Mouse (Mus musculus) hindbrain, embryonic 13.5 days (tissue): ENCODE data around the gene Nip7. TPM values are rescaled to one million over a fixed set of nuclear protein-coding genes. Genes with fewer than 3 reads are reported as not detected.
"Not testable (repeated sequence)": the region's sequence is repeated elsewhere in the genome, so short reads cannot be mapped to it uniquely, and the experiment has no call there.

Experiments
- ATAC-seq: fragments of 200-750 bp; cut with Nextera tagmentation; 2 replicates; pipeline ENCODE4 v1.8.0; 2017; ENCODE audit warnings: moderate TSS enrichment; ENCODE audit not compliant: low FRiP score
- H3K27ac ChIP-seq: fragments of 300-500 bp; sonication (generic); 2 replicates; pipeline ENCODE4 v1.5.1; 2015; ENCODE audit warnings: inconsistent platforms, mild to moderate bottlenecking, moderate library complexity
- H3K27me3 ChIP-seq: fragments of 300-500 bp; sonication (generic); 2 replicates; pipeline ENCODE4 v1.6.1; 2015; ENCODE audit warnings: mild to moderate bottlenecking, inconsistent platforms
- H3K36me3 ChIP-seq: fragments of 300-500 bp; sonication (generic); 2 replicates; pipeline ENCODE4 v1.6.1; 2015; ENCODE audit warnings: mild to moderate bottlenecking, inconsistent platforms
- H3K4me1 ChIP-seq: fragments of 300-500 bp; sonication (generic); replicated peaks from 2 replicates; pipeline ENCODE4 v1.6.1; 2015; ENCODE audit warnings: inconsistent platforms
- H3K4me2 ChIP-seq: fragments of 300-500 bp; sonication (generic); 2 replicates; pipeline ENCODE4 v1.6.1; 2015; ENCODE audit warnings: inconsistent platforms, mild to moderate bottlenecking, moderate library complexity
- H3K4me3 ChIP-seq: fragments of 300-500 bp; sonication (generic); 2 replicates; pipeline ENCODE4 v1.5.1; 2015; ENCODE audit warnings: mild to moderate bottlenecking, inconsistent platforms
- H3K9ac ChIP-seq: fragments of 300-500 bp; sonication (generic); 2 replicates; pipeline ENCODE4 v1.6.1; 2015; ENCODE audit warnings: mild to moderate bottlenecking, inconsistent platforms
- H3K9me3 ChIP-seq: fragments of 300-500 bp; sonication (generic); 2 replicates; pipeline ENCODE4 v1.6.1; 2016; ENCODE audit warnings: inconsistent platforms
- whole genome bisulfite sequencing: fragments of 180-500 bp; shearing (Covaris S2); methylation state at CpG from one replicate; pipeline ENCODE4 v1.1.7; 2015; 5-methylcytosine and 5-hydroxymethylcytosine counted together
- polyA plus RNA-seq: library from polyadenylated mRNA; unstranded; fragments of >200 nt; fragmentation: Nextera tagmentation; extraction: Ambion mirVana; gene quantifications from 2 replicates; pipeline ENCODE4 v1.2.1, GENCODE M21; 2015

The Nip7 gene
- polyA plus RNA-seq, 1 experiment from 2014 or later, result 73.7 TPM

DNA sequence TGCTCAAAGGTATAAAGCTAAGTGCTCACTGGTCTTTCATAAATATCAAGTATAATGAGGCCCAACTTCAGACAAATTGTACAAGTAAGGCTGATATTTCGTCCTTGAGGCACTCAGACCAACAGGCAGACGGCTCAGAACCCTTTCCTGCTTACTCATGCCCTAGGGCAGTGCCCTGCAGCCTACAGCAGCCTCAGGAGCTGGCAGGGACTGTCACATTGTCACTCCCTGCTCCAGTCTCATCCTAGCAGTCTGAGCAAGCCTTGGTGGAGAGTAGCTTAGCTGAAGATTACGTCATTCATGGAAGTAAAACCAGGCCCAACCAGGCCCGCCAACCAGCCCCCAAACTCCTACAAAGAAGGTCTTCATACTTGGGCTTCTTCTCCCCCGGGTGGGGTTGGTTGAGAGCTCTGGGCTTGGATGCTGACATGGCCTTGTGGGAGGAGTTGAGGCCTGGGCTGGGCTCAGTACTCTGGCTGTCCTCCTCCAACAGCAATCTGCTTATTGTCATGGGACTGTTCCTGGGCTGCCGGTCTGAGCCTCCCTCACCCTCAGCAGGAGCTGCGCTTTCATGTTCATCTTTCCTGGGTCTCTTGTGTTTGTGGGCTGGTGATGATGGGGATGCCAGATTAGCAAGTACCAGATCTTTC, 19.7 kb downstream of the Nip7 start:
- 95% methylated on average over 7 of the region's 7 CpGs for WGBS
- no peak for ATAC-seq
- H3K9me3 ChIP-seq, result no peaks in the 10 kb centered on the region
- peaks cover 89% of the 10 kb centered on the region for H3K36me3 ChIP-seq
- no peak overlapping the region for H3K4me3 ChIP-seq
- H3K9ac ChIP-seq, result no peak overlapping the region
- H3K27me3 ChIP-seq, result no peaks in the 10 kb centered on the region
- H3K4me1 ChIP-seq, result no peaks in the 10 kb centered on the region
- H3K27ac ChIP-seq, result no peak overlapping the region
- no peak overlapping the region for H3K4me2 ChIP-seq

DNA sequence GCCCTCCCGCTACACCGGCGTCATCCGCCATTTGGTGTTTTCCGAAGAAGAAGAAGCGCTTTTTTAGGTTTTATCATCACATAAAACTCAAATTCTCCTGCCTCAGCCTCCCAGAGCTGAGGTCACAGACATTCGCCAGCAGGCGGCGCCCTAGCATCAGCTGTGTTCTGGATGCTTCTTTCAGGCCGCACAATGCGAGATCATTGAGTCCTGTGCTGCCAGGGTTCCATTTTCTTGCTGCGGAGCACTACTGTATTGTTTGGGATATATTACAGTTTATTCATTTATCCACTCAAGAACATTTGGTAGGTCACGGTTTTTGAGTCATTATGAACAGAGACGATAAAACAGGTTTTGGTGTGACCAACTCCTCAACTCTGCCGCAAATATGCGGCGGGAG, 28.7 kb downstream of the Nip7 start:
- H3K27me3 ChIP-seq, result no peaks in the 10 kb centered on the region
- no peaks in the 10 kb centered on the region for H3K4me1 ChIP-seq
- no peak overlapping the region for H3K9ac ChIP-seq
- H3K36me3 ChIP-seq, result peaks cover 71% of the 10 kb centered on the region
- H3K27ac ChIP-seq, result no peak overlapping the region
- H3K9me3 ChIP-seq, result no peaks in the 10 kb centered on the region
- WGBS, result 98% methylated on average over 17 of the region's 17 CpGs
- no peak for ATAC-seq
- H3K4me2 ChIP-seq, result no peak overlapping the region
- H3K4me3 ChIP-seq, result no peak overlapping the region

DNA sequence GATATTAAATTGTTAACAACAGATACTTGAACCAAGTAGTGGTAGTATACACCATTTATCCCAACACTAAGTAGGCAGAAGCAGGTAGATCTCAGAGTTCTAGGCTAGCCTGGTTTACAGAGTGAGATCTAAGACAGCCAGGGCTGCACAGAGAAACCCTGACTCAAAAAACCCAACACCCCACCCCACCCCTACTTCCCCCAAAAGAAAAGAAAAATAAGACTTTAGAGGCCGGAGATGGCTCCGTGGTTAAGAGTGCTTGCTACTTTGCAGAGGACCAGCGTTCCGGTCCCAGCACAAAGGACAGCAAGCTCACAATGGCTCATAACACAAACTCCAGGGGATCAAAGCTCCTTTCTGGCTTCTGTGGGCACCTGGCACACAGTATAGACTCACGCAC, 29.3 kb downstream of the Nip7 start:
- Histone ChIP-seq H3K9ac (no peak overlapping the region), H3K27ac (no peak overlapping the region), H3K4me1 (no peaks in the 10 kb centered on the region), H3K9me3 (no peaks in the 10 kb centered on the region), H3K4me3 (no peak overlapping the region), H3K36me3 (peaks cover 70% of the 10 kb centered on the region), H3K4me2 (no peak overlapping the region), H3K27me3 (no peaks in the 10 kb centered on the region)
- ATAC-seq, result no peak
- 97% methylated on average over 5 of the region's 5 CpGs for WGBS

DNA sequence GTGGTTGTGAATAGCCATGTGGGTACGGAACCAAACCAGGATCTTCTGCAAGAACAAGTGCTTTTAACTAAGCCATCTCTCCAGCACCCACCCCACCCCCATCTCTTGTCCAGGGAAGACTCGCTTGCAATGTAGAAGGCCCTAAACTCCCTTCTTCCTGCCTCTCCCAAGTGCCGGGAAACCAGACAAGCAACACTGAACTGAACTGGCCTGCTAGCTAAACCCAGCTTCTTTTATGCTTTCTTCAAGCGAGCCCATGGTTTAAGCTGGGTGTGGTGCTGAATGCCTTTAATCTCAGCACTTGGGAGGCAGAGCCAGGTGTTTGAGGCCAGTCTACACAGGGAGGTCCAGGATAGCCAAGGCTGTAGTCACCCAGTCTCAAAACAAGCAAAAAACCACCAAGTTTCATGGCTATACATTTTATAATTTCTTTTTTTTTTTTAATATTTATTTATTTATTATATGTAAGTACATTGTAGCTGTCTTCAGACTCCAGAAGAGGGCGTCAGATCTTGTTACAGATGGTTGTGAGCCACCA, 31.9 kb downstream of the Nip7 start:
- H3K27ac ChIP-seq, result no peak overlapping the region
- H3K36me3 ChIP-seq, result peaks cover 70% of the 10 kb centered on the region
- H3K27me3 ChIP-seq, result no peaks in the 10 kb centered on the region
- no peak overlapping the region for H3K9ac ChIP-seq
- H3K4me3 ChIP-seq, result no peak overlapping the region
- 93% methylated on average over 5 of the region's 5 CpGs for WGBS
- peaks cover 6% of the 10 kb centered on the region; the same call in 1 of the 2 replicates for H3K4me1 ChIP-seq
- no peak overlapping the region for H3K4me2 ChIP-seq
- ATAC-seq, result no peak
- H3K9me3 ChIP-seq, result no peaks in the 10 kb centered on the region

DNA sequence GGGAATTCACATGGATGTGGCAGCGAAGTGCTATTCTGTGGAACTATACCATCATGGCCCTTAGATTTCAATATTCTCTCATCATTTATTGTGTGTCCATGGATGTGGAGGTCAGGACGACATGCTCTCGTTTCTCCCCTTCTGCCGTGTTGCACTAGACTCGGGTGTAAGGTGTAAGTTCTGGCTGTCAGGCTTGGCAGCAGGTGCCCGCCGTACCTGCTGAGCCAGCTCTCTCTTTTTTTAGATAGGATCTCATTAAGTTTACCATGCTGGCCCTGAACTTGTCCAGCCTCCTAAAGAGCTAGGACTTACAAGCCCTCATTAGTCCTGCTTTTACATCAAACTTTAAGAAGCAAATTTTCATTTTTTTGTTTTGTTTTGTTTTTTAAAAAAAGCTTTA, 33.9 kb downstream of the Nip7 start:
- no peak for ATAC-seq
- H3K9ac ChIP-seq, result no peak overlapping the region
- H3K27me3 ChIP-seq, result no peaks in the 10 kb centered on the region
- no peak overlapping the region for H3K4me3 ChIP-seq
- peaks cover 64% of the 10 kb centered on the region for H3K36me3 ChIP-seq
- no peaks in the 10 kb centered on the region for H3K9me3 ChIP-seq
- H3K27ac ChIP-seq, result no peak overlapping the region
- no peak overlapping the region for H3K4me2 ChIP-seq
- WGBS, result 96% methylated on average over 7 of the region's 7 CpGs
- H3K4me1 ChIP-seq, result peaks cover 25% of the 10 kb centered on the region

DNA sequence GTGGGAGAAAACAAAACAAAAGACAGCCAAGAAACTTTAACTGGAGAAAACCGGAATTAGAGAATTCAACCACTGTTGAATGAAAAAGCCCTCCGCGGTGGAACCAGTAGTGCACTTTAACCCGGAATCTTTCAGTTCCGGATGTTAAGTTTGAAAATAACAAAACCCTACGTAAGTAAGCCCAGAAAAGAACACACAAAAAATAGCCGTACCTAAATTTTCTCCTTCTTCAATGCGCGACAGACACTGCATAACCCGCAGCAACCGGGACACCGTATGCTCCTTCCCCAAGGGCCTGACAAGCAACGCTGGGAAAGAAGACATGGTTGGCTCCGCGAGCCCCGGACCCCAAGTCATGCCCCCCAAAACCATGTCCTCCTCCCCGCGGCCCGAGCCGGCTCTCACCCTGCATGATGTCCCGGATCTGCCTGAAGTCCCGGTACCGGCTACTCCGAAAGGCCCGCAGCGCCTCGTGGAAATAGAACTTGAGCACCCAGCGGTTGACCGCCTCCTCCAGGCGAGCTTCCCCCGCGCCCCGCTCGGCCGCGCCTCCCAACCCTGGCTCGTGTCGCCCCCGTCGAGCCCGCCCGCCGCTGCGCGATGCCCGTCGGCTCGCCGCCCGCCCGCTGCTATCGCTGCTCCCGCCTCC, 39.2 kb downstream of the Nip7 start:
- H3K4me2 ChIP-seq, result peak overlapping the region; percentile 62
- peaks cover 32% of the 10 kb centered on the region for H3K4me1 ChIP-seq
- H3K9ac ChIP-seq, result peak overlapping the region; percentile 94
- peak overlapping the region; percentile 87 for H3K4me3 ChIP-seq
- ATAC-seq, result peak; percentile 70
- peaks cover 19% of the 10 kb centered on the region for H3K36me3 ChIP-seq
- no peaks in the 10 kb centered on the region for H3K9me3 ChIP-seq
- under 1% methylated on average over 49 of the region's 53 CpGs for WGBS
- H3K27ac ChIP-seq, result peak overlapping the region; percentile 89
- no peaks in the 10 kb centered on the region for H3K27me3 ChIP-seq

DNA sequence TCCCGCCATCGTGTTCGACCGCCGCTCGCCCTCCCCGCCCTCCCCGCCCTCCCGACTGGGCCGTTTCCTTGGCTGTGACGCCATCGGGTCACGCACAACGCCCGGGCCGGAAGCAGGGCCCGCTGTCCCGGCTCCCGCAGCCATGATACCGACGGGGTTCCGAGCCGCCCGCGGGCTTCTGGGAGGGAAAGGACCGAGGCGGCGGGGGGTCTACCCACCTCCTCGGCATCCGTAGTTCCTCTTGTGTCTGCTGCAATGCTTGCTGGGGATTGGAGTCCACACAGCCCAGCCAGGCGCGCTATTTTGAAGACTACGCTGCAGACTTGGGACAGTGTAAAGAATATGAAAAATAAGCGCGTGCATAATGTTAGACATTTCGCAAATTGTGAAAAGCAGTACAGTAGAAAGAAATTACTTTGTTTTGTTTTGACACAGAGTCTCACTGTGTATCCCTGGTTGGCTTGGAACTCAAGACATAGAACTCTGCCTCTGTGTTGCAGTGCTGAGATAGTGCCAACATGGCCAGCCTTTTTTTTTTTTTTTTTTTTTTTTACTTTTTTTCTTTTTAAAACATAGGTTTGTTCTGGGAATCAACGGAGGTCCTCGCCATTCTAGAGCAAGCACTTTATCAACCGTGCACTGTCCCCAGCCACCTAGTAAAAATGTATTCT, 39.8 kb downstream of the Nip7 start, which contains the start of gene Terf2:
TSS of gene Terf2 (minus strand) at position 182 of the 671 bp plus-strand sequence.
- Histone ChIP-seq H3K36me3 (peaks cover 15% of the 10 kb centered on the region), H3K9me3 (no peaks in the 10 kb centered on the region), H3K4me1 (peaks cover 32% of the 10 kb centered on the region), H3K4me3 (peak within 1 kb of the TSS; percentile 87), H3K27ac (peak within 1 kb of the TSS; percentile 89), H3K4me2 (peak within 1 kb of the TSS; percentile 62), H3K27me3 (no peaks in the 10 kb centered on the region), H3K9ac (peak within 1 kb of the TSS; percentile 94)
- ATAC-seq, result peak; percentile 96
- 4% methylated on average over 39 of the region's 39 CpGs for WGBS

DNA sequence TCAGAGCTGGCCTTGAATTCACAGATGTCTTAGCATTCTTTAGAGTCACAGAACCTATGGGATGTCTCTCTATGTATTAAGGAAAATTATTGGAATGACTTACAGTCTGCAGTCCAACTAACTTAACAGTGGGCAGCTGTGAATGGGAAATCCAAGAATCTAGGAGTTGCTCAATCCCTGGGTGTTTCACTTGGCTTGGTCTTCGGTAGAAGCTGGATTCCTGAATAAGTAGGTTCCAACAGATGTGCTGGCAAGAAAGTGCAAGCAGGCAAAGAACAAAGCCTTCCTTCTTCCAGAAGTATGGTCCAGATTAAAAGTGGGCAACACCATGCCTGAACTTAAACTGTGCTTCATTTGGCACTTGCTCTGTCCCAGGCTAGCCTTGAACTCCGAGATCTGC, 44.0 kb downstream of the Nip7 start:
- Histone ChIP-seq H3K4me1 (peaks cover 6% of the 10 kb centered on the region), H3K27ac (no peak overlapping the region), H3K9ac (no peak overlapping the region), H3K27me3 (no peaks in the 10 kb centered on the region), H3K36me3 (no peaks in the 10 kb centered on the region), H3K4me2 (no peak overlapping the region), H3K4me3 (no peak overlapping the region), H3K9me3 (no peaks in the 10 kb centered on the region)
- no peak for ATAC-seq
- WGBS, result 91% methylated on average over 2 of the region's 2 CpGs

DNA sequence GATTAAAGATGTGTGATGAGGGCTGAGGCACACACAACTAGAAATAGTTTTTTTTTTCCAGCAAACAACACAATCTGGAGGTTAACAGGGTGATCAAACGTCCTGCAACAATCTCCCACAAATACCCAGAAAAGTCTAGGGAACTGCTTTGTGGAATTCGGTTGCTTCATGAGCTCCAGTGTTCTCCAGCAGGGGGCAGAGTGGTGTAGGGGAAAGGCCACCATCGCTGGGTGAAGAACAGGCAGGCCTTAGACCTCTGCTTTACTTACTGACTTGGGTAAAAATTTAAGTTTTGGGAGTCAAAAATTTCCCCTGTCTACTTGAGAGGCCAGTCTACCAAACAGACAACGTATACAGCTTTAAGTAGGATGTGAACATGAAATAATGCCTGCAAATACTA, 47.9 kb downstream of the Nip7 start:
- H3K36me3 ChIP-seq, result no peaks in the 10 kb centered on the region
- no peak for ATAC-seq
- WGBS, result 8% methylated on average over 4 of the region's 4 CpGs
- H3K4me2 ChIP-seq, result no peak overlapping the region
- no peak overlapping the region for H3K4me3 ChIP-seq
- no peaks in the 10 kb centered on the region for H3K9me3 ChIP-seq
- H3K9ac ChIP-seq, result no peak overlapping the region
- no peak overlapping the region for H3K27ac ChIP-seq
- H3K4me1 ChIP-seq, result peaks cover 5% of the 10 kb centered on the region; the same call in 1 of the 2 replicates
- no peaks in the 10 kb centered on the region for H3K27me3 ChIP-seq

DNA sequence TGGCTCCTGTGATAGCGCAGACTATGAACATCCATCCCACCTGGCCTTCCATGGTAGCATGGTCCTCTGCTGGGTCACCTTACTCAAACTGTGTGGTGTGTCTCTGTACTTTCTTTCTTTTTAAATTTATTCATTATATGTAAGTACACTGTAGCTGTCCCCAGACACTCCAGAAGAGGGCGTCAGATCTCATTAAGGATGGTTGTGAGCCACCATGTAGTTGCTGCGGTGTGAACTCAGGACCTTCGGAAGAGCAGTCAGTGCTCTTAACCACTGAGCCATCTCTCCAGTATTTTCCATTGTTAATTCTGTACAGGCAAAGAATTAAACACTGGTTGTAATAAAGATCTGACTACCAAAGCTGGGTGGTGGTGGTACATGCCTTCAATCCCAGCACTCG, 51.4 kb downstream of the Nip7 start:
- H3K9me3 ChIP-seq, result not testable (repeated sequence)
- 91% methylated on average over 5 of the region's 5 CpGs for whole genome bisulfite sequencing

DNA sequence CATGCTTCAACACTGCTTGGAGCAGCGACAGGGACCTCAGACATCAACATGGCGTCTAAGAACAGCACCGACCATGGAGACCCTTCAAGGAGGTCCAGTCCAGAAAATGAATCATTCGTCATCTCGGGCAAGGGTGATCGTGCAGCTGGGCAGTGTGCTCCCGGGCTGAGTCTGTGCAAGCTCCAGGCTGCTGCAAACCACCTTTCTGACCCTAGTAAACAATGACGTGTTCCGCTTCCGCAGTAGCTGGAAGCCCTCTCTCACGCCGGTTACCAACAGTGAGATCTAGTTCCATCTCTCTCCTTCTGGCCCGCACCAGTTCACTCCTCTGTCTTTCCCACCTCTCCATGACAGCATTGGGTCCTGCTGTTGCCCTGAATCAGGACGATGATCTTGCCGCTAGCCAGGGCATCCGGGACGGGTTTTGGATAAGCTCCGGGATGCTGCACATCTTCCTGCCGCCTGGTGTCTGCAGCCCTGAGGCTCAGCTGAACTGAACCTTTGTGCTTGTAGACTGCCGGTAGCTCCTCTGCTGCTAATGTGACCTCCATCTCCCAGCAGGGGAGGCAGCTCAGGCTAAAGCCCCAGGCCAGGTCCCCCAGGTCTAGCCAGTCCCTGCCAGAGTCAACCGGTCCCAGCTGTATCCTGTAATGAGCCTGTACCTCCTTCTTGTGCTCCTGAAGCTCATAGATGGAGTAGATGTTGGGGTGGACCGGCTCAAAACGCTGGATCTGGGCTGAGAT, 52.5 kb downstream of the Nip7 start:
- Histone ChIP-seq H3K27ac (no peak overlapping the region), H3K4me2 (no peak overlapping the region), H3K27me3 (no peaks in the 10 kb centered on the region), H3K36me3 (no peaks in the 10 kb centered on the region), H3K9ac (no peak overlapping the region), H3K4me1 (peaks cover 10% of the 10 kb centered on the region), H3K4me3 (no peak overlapping the region), H3K9me3 (no peaks in the 10 kb centered on the region)
- WGBS, result 73% methylated on average over 23 of the region's 23 CpGs
- no peak for ATAC-seq

More for the DNA sequence above, 51.4 kb downstream of the Nip7 start:
- H3K27ac ChIP-seq, ATAC-seq, H3K4me3 ChIP-seq, H3K27me3 ChIP-seq, H3K9ac ChIP-seq, H3K36me3 ChIP-seq, H3K4me2 ChIP-seq, H3K4me1 ChIP-seq: not testable (repeated sequence)
